Mouse (Mus musculus) limb, embryonic 10.5 days (tissue): ENCODE results near the gene Shisal2b. TPM values are rescaled to one million over a fixed set of nuclear protein-coding genes. Genes with fewer than 3 reads are reported as not detected.

Experiments
- DNase-seq: peaks from one replicate; pipeline ENCODE4 v3.0.0-alpha.2; 2017; ENCODE audit warnings: low spot score
- H3K27ac ChIP-seq: fragments of 300-500 bp; sonication (generic); 2 replicates; pipeline ENCODE4 v1.5.1; 2016; ENCODE audit warnings: mild to moderate bottlenecking
- H3K27me3 ChIP-seq: fragments of 300-500 bp; sonication (generic); 2 replicates; pipeline ENCODE4 v1.6.1; 2016; ENCODE audit warnings: low read depth, mild to moderate bottlenecking; ENCODE audit not compliant: poor library complexity, severe bottlenecking
- H3K36me3 ChIP-seq: fragments of 300-500 bp; sonication (generic); 2 replicates; pipeline ENCODE4 v1.6.1; 2016; ENCODE audit warnings: mild to moderate bottlenecking, moderate library complexity
- H3K4me1 ChIP-seq: fragments of 300-500 bp; sonication (generic); 2 replicates; pipeline ENCODE4 v1.6.1; 2016
- H3K4me3 ChIP-seq: fragments of 300-500 bp; sonication (generic); 2 replicates; pipeline ENCODE4 v1.5.1; 2016; ENCODE audit warnings: mild to moderate bottlenecking, moderate library complexity
- H3K9me3 ChIP-seq: fragments of 300-500 bp; sonication (generic); replicated peaks from 2 replicates; pipeline ENCODE4 v1.6.1; 2016; ENCODE audit warnings: mild to moderate bottlenecking
- WGBS: fragments of 180-500 bp; shearing (Covaris S2); methylation state at CpG from one replicate; pipeline ENCODE4 v1.1.7; 2016; 5-methylcytosine and 5-hydroxymethylcytosine counted together
- polyA plus RNA-seq: library from polyadenylated mRNA; unstranded; fragments of >200 nt; fragmentation: Nextera tagmentation; extraction: Ambion mirVana; gene quantifications from 2 replicates; pipeline ENCODE4 v1.2.1, GENCODE M21; 2016

The Shisal2b gene
- polyA plus RNA-seq, 1 experiment from 2014 or later, result 0.10 TPM

- H3K27ac ChIP-seq, result no peak overlapping the region
- WGBS, result 92% methylated on average over 7 of the region's 7 CpGs
- H3K27me3 ChIP-seq, result no peaks in the 10 kb centered on the region
- no peaks in the 10 kb centered on the region for H3K4me1 ChIP-seq
- peaks cover 42% of the 10 kb centered on the region for H3K36me3 ChIP-seq
- no peak overlapping the region for H3K4me3 ChIP-seq
- DNase-seq, result no peak
- no peaks in the 10 kb centered on the region for H3K9me3 ChIP-seq
These were observed 64.0 kb downstream of the Shisal2b start for GRCm38 (mm10) chr13:104799566-104800182.

- 94% methylated on average over 8 of the region's 8 CpGs for WGBS
- DNase-seq, result no peak
- no peak overlapping the region for H3K27ac ChIP-seq
- H3K36me3 ChIP-seq, result peaks cover 41% of the 10 kb centered on the region
- no peaks in the 10 kb centered on the region for H3K9me3 ChIP-seq
- H3K4me3 ChIP-seq, result no peak overlapping the region
- no peaks in the 10 kb centered on the region for H3K4me1 ChIP-seq
- H3K27me3 ChIP-seq, result no peaks in the 10 kb centered on the region
These were observed 64.6 kb downstream of the Shisal2b start for GRCm38 (mm10) chr13:104799067-104799466.

Other genes with a start within 250 kb of the Shisal2b start
- 17.4 TPM in 2 replicates for gene Srek1ip1, start 71.4 kb downstream of the Shisal2b start, polyA plus RNA-seq
- gene Cwc27, start 46.8 kb downstream of the Shisal2b start, polyA plus RNA-seq, result 31.0 and 33.3 TPM in 2 replicates
- gene Rgs7bp, start 191.0 kb upstream of the Shisal2b start, polyA plus RNA-seq, result 0.21 and 0.24 TPM in 2 replicates
- gene 4933425L06Rik, start 218.2 kb upstream of the Shisal2b start, polyA plus RNA-seq, result not detected in 2 replicates